Mouse (Mus musculus) duodenum, adult 2 months (tissue): ENCODE data around the gene 6030445D17Rik. TPM values are rescaled to one million over a fixed set of nuclear protein-coding genes. Genes with fewer than 3 reads are reported as not detected.

Experiments used
- polyA plus RNA-seq: library from polyadenylated mRNA; depleted of rRNA; stranded (reverse); fragments of >200 nt; gene quantifications from 2 replicates; pipeline ENCODE4 v1.2.3, GENCODE M21; 2012; ENCODE audit warnings: low replicate concordance; rRNA removed

6030445D17Rik gene
- 0.60 and 1.2 TPM in 2 replicates for polyA plus RNA-seq

GRCm38 (mm10) chr4:136462086-136462838 lies at the start of gene 6030445D17Rik:
Gene 6030445D17Rik (plus strand): TSS chr4:136462250.

DNA sequence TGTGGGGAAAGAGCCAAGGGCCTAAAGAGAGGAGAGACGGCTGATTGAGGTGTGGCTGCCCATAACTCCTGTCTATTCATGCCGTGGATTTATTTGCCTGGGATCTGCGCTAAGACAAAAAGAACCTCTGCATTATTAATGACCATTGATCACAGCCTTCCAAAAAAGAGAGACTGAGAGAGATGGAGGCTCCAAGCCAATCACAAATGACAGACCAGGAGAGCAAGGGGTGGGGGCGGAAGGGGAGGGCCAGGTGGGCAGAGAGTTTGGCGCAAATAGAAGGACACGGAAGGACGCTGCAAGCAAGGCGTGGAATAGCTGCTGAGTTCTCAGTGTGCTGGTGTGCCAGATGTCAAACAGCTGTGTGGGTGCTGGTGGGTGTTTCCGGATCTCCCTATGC lies 38.8 kb upstream of the 6030445D17Rik start, which contains the start of gene Htr1d:
TSS of gene Htr1d (plus strand) at position 301 of the 400 bp plus-strand sequence.

GRCm38 (mm10) chr4:136469371-136469903 lies 7.4 kb downstream of the 6030445D17Rik start, which contains the start of gene Luzp1:
Gene Luzp1 (plus strand): TSS chr4:136469761.

Other genes with a start within 250 kb of the 6030445D17Rik start
- 6.2 and 7.8 TPM in 2 replicates for gene Tcea3, start 214.5 kb upstream of the 6030445D17Rik start, polyA plus RNA-seq
- gene Zfp46, start 177.6 kb upstream of the 6030445D17Rik start, polyA plus RNA-seq = 4.7 and 7.2 TPM in 2 replicates
- gene Hnrnpr, start 151.3 kb upstream of the 6030445D17Rik start, polyA plus RNA-seq = 0.90 and 1.5 TPM in 2 replicates
- 0.14 TPM in 1 of 2 replicates, not detected in the other for gene Htr1d, start 38.7 kb upstream of the 6030445D17Rik start, polyA plus RNA-seq
- 6.8 and 8.6 TPM in 2 replicates for gene Luzp1, start 7.5 kb downstream of the 6030445D17Rik start, polyA plus RNA-seq
- gene Kdm1a, start 140.5 kb downstream of the 6030445D17Rik start, polyA plus RNA-seq = 8.6 and 11.2 TPM in 2 replicates
- gene Tex46, start 148.2 kb downstream of the 6030445D17Rik start, polyA plus RNA-seq = not detected in 2 replicates
- gene Lactbl1, start 160.4 kb downstream of the 6030445D17Rik start, polyA plus RNA-seq = 0.05 TPM in 1 of 2 replicates, not detected in the other